Mouse (Mus musculus) c-Kit-positive CD71-negative TER-119-negative erythroid progenitor cells, embryonic 14.5 days (primary cell): Measurements from ENCODE around the gene Osbpl11.
A peak's percentile ranks its signal among the peaks of the same experiment; 100 is the strongest.
"Not testable (repeated sequence)": the region's sequence is repeated elsewhere in the genome, so short reads cannot be mapped to it uniquely, and the experiment has no call there.

ENCODE experiments used
- DNase-seq: peaks from one replicate; pipeline ENCODE4 v3.0.0-alpha.2; 2013; ENCODE audit warnings: low read depth

Gene Osbpl11

GRCm38 (mm10) chr16:33184901-33185260 is at the start of gene Osbpl11:
TSS of gene Osbpl11 (plus strand) at chr16:33185071.
- DNase-seq: peak; percentile 97

- no peak for DNase-seq
Observed at GRCm38 (mm10) chr16:33135167-33135566, 49.7 kb upstream of the Osbpl11 start.

- DNase-seq: not testable (repeated sequence)
Observed at GRCm38 (mm10) chr16:33139061-33139460, 45.8 kb upstream of the Osbpl11 start.

GRCm38 (mm10) chr16:33141758-33142280 is 43.1 kb upstream of the Osbpl11 start:
- no peak for DNase-seq

GRCm38 (mm10) chr16:33143452-33143851 is 41.4 kb upstream of the Osbpl11 start:
- DNase-seq: no peak

- DNase-seq: no peak
Observed at GRCm38 (mm10) chr16:33146185-33146584, 38.7 kb upstream of the Osbpl11 start.

- DNase-seq: no peak
Observed at GRCm38 (mm10) chr16:33148135-33148534, 36.7 kb upstream of the Osbpl11 start.

- DNase-seq: not testable (repeated sequence)
Observed at GRCm38 (mm10) chr16:33150875-33151274, 34.0 kb upstream of the Osbpl11 start.

- DNase-seq: no peak
Observed at GRCm38 (mm10) chr16:33151558-33151957, 33.3 kb upstream of the Osbpl11 start.

GRCm38 (mm10) chr16:33154992-33155391 is 29.9 kb upstream of the Osbpl11 start:
- DNase-seq: peak; percentile 49

GRCm38 (mm10) chr16:33158006-33158405 is 26.9 kb upstream of the Osbpl11 start:
- DNase-seq: no peak

- no peak for DNase-seq
Observed at GRCm38 (mm10) chr16:33158590-33159071, 26.2 kb upstream of the Osbpl11 start.

GRCm38 (mm10) chr16:33159363-33159762 is 25.5 kb upstream of the Osbpl11 start:
- no peak for DNase-seq

- no peak for DNase-seq
Observed at GRCm38 (mm10) chr16:33163330-33164090, 21.4 kb upstream of the Osbpl11 start.

GRCm38 (mm10) chr16:33166284-33166683 is 18.6 kb upstream of the Osbpl11 start:
- peak; percentile 49 for DNase-seq

- DNase-seq: no peak
Observed at GRCm38 (mm10) chr16:33167537-33167936, 17.3 kb upstream of the Osbpl11 start.

- no peak for DNase-seq
Observed at GRCm38 (mm10) chr16:33169471-33170034, 15.3 kb upstream of the Osbpl11 start.

GRCm38 (mm10) chr16:33170716-33171587 is 13.9 kb upstream of the Osbpl11 start:
- DNase-seq: no peak

- DNase-seq: no peak
Observed at GRCm38 (mm10) chr16:33171800-33172199, 13.1 kb upstream of the Osbpl11 start.

GRCm38 (mm10) chr16:33173151-33173550 is 11.7 kb upstream of the Osbpl11 start:
- no peak for DNase-seq

GRCm38 (mm10) chr16:33174695-33175094 is 10.2 kb upstream of the Osbpl11 start:
- DNase-seq: no peak

- DNase-seq: not testable (repeated sequence)
Observed at GRCm38 (mm10) chr16:33176831-33177230, 8.0 kb upstream of the Osbpl11 start.
